Mouse (Mus musculus): ENCODE data around the gene Zdhhc21.

DNA sequence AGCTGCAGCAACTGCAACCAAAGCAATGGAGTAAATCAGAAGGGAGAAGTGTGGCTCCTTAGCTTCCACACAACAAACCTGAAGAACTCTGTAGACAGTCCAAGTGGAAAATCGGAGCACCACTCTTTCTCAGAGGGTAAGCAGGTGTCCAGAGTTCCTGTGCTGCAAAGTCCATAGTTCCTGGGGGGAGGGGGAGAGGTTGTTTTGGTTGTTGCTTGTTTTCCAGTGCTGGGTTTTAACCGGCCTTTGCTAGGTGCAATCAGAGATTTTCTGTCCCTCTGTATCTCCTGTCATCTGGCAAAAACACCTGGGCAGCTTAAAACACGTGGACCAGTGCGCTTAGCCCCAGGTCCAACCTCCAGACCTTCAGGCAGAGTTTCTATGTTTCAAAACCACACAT is 15.0 kb upstream of the Zdhhc21 start:
- TF ChIP-seq POLR2A (IDR thresholded peaks at IDR 0.05; ENCODE audit: low read depth, low read length) = no peak
- TF ChIP-seq CTCF (conservative IDR thresholded peaks at IDR 0.05; ENCODE audit: insufficient read depth, insufficient read length, low read depth, low read length) = no peak

Data from kidney, adult 2 months (tissue).